Mouse (Mus musculus): Measurements from ENCODE around the gene Ifitm2. TPM values are rescaled to one million over a fixed set of nuclear protein-coding genes. Genes with fewer than 3 reads are reported as not detected.

Gene Ifitm2
- polyA plus RNA-seq, 1 experiment from 2014 or later, result 176 TPM

GRCm38 (mm10) chr7:140960026-140960425 lies 4.2 kb upstream of the Ifitm2 start:
- no peak for DNase-seq
- Histone ChIP-seq H3K4me3 (replicated peaks; ENCODE audit: low read depth, low read length) (no peak overlapping the region), H3K9me3 (ENCODE audit: control insufficient read depth, low read length) (no peaks in the 10 kb centered on the region), H3K4me1 (ENCODE audit: control insufficient read depth, insufficient read depth, low read length) (peaks cover 9% of the 10 kb centered on the region; the same call in 1 of the 2 replicates), H3K36me3 (ENCODE audit: control insufficient read depth, insufficient read depth, low read length) (no peaks in the 10 kb centered on the region), H3K27me3 (ENCODE audit: control insufficient read depth, insufficient read depth, low read length) (no peaks in the 10 kb centered on the region), H3K4me2 (ENCODE audit: low read length) (no peak overlapping the region), H3K9ac (replicated peaks; ENCODE audit: low read length) (no peak overlapping the region), H3K27ac (replicated peaks; ENCODE audit: low read depth, low read length) (no peak overlapping the region)
- ATAC-seq (ENCODE audit: low FRiP score, low TSS enrichment), result no peak
- 61% methylated on average over 5 of the region's 5 CpGs for WGBS

- DNase-seq, result peak; percentile 72
- Histone ChIP-seq H3K4me3 (replicated peaks; ENCODE audit: low read depth, low read length) (no peak overlapping the region), H3K27me3 (ENCODE audit: control insufficient read depth, insufficient read depth, low read length) (no peaks in the 10 kb centered on the region), H3K9ac (replicated peaks; ENCODE audit: low read length) (no peak overlapping the region), H3K36me3 (ENCODE audit: control insufficient read depth, insufficient read depth, low read length) (no peaks in the 10 kb centered on the region), H3K4me1 (ENCODE audit: control insufficient read depth, insufficient read depth, low read length) (peaks cover 9% of the 10 kb centered on the region; the same call in 1 of the 2 replicates), H3K4me2 (ENCODE audit: low read length) (no peak overlapping the region), H3K27ac (replicated peaks; ENCODE audit: low read depth, low read length) (no peak overlapping the region; the same call in 1 of the 2 replicates), H3K9me3 (ENCODE audit: control insufficient read depth, low read length) (no peaks in the 10 kb centered on the region)
- ATAC-seq (ENCODE audit: low FRiP score, low TSS enrichment), result no peak
- WGBS, result 4% methylated on average over 9 of the region's 9 CpGs
Measured at GRCm38 (mm10) chr7:140959181-140959901, 3.6 kb upstream of the Ifitm2 start.

GRCm38 (mm10) chr7:140956556-140956869 lies 726 bp upstream of the Ifitm2 start:
- WGBS, result 66% methylated on average over 6 of the region's 6 CpGs
- no peak overlapping the region for H3K4me2 ChIP-seq (ENCODE audit: low read length)
- no peaks in the 10 kb centered on the region for H3K9me3 ChIP-seq (ENCODE audit: control insufficient read depth, low read length)
- no peak overlapping the region for H3K4me3 ChIP-seq (replicated peaks; ENCODE audit: low read depth, low read length)
- no peak overlapping the region for H3K27ac ChIP-seq (replicated peaks; ENCODE audit: low read depth, low read length)
- no peaks in the 10 kb centered on the region for H3K27me3 ChIP-seq (ENCODE audit: control insufficient read depth, insufficient read depth, low read length)
- peaks cover 9% of the 10 kb centered on the region; the same call in 1 of the 2 replicates for H3K4me1 ChIP-seq (ENCODE audit: control insufficient read depth, insufficient read depth, low read length)
- DNase-seq (no peak), ATAC-seq (ENCODE audit: low FRiP score, low TSS enrichment) (no peak)
- no peaks in the 10 kb centered on the region for H3K36me3 ChIP-seq (ENCODE audit: control insufficient read depth, insufficient read depth, low read length)
- no peak overlapping the region for H3K9ac ChIP-seq (replicated peaks; ENCODE audit: low read length)

- H3K27me3 ChIP-seq (ENCODE audit: control insufficient read depth, insufficient read depth, low read length), result no peaks in the 10 kb centered on the region
- WGBS, result 14% methylated on average over 17 of the region's 17 CpGs
- H3K9ac ChIP-seq (replicated peaks; ENCODE audit: low read length), result peak overlapping the region; percentile 36; the same call in 1 of the 2 replicates
- H3K27ac ChIP-seq (replicated peaks; ENCODE audit: low read depth, low read length), result no peak overlapping the region
- H3K4me3 ChIP-seq (replicated peaks; ENCODE audit: low read depth, low read length), result peak overlapping the region; percentile 29
- no peaks in the 10 kb centered on the region for H3K9me3 ChIP-seq (ENCODE audit: control insufficient read depth, low read length)
- DNase-seq, result peak; percentile 58
- H3K36me3 ChIP-seq (ENCODE audit: control insufficient read depth, insufficient read depth, low read length), result no peaks in the 10 kb centered on the region
- peak overlapping the region; percentile 52 for H3K4me2 ChIP-seq (ENCODE audit: low read length)
- peaks cover 9% of the 10 kb centered on the region for H3K4me1 ChIP-seq (ENCODE audit: control insufficient read depth, insufficient read depth, low read length)
- ATAC-seq (ENCODE audit: low FRiP score, low TSS enrichment), result no peak
Measured at GRCm38 (mm10) chr7:140955342-140955741, 445 bp downstream of the Ifitm2 start.

GRCm38 (mm10) chr7:140954733-140955071 lies 1.1 kb downstream of the Ifitm2 start:
- Histone ChIP-seq H3K27me3 (ENCODE audit: control insufficient read depth, insufficient read depth, low read length) (no peaks in the 10 kb centered on the region), H3K4me1 (ENCODE audit: control insufficient read depth, insufficient read depth, low read length) (peaks cover 9% of the 10 kb centered on the region), H3K9ac (replicated peaks; ENCODE audit: low read length) (no peak overlapping the region), H3K27ac (replicated peaks; ENCODE audit: low read depth, low read length) (no peak overlapping the region), H3K4me2 (ENCODE audit: low read length) (peak overlapping the region; percentile 52), H3K4me3 (replicated peaks; ENCODE audit: low read depth, low read length) (no peak overlapping the region), H3K9me3 (ENCODE audit: control insufficient read depth, low read length) (no peaks in the 10 kb centered on the region), H3K36me3 (ENCODE audit: control insufficient read depth, insufficient read depth, low read length) (no peaks in the 10 kb centered on the region)
- 8% methylated on average over 9 of the region's 9 CpGs for WGBS
- DNase-seq (no peak), ATAC-seq (ENCODE audit: low FRiP score, low TSS enrichment) (no peak)

GRCm38 (mm10) chr7:140953800-140954732 lies 1.7 kb downstream of the Ifitm2 start:
- H3K9me3 ChIP-seq (ENCODE audit: control insufficient read depth, low read length), result no peaks in the 10 kb centered on the region
- H3K4me1 ChIP-seq (ENCODE audit: control insufficient read depth, insufficient read depth, low read length), result peaks cover 4% of the 10 kb centered on the region
- H3K9ac ChIP-seq (replicated peaks; ENCODE audit: low read length), result no peak overlapping the region
- H3K36me3 ChIP-seq (ENCODE audit: control insufficient read depth, insufficient read depth, low read length), result no peaks in the 10 kb centered on the region
- WGBS, result 65% methylated on average over 15 of the region's 15 CpGs
- ATAC-seq (ENCODE audit: low FRiP score, low TSS enrichment) (no peak), DNase-seq (no peak)
- no peak overlapping the region for H3K4me3 ChIP-seq (replicated peaks; ENCODE audit: low read depth, low read length)
- no peak overlapping the region for H3K27ac ChIP-seq (replicated peaks; ENCODE audit: low read depth, low read length)
- H3K4me2 ChIP-seq (ENCODE audit: low read length), result peak overlapping the region; percentile 52
- H3K27me3 ChIP-seq (ENCODE audit: control insufficient read depth, insufficient read depth, low read length), result no peaks in the 10 kb centered on the region

- Histone ChIP-seq H3K4me3 (replicated peaks; ENCODE audit: low read depth, low read length) (no peak overlapping the region), H3K27ac (replicated peaks; ENCODE audit: low read depth, low read length) (no peak overlapping the region), H3K4me2 (ENCODE audit: low read length) (no peak overlapping the region), H3K9ac (replicated peaks; ENCODE audit: low read length) (no peak overlapping the region), H3K36me3 (ENCODE audit: control insufficient read depth, insufficient read depth, low read length) (no peaks in the 10 kb centered on the region), H3K9me3 (ENCODE audit: control insufficient read depth, low read length) (no peaks in the 10 kb centered on the region), H3K27me3 (ENCODE audit: control insufficient read depth, insufficient read depth, low read length) (no peaks in the 10 kb centered on the region), H3K4me1 (ENCODE audit: control insufficient read depth, insufficient read depth, low read length) (peaks cover 4% of the 10 kb centered on the region; the same call in 1 of the 2 replicates)
- WGBS, result 85% methylated on average over 11 of the region's 11 CpGs
- DNase-seq, result no peak
- no peak for ATAC-seq (ENCODE audit: low FRiP score, low TSS enrichment)
Measured at GRCm38 (mm10) chr7:140953133-140953532, 2.7 kb downstream of the Ifitm2 start.

GRCm38 (mm10) chr7:140952441-140952840 lies 3.3 kb downstream of the Ifitm2 start:
- Histone ChIP-seq H3K27ac (replicated peaks; ENCODE audit: low read depth, low read length) (no peak overlapping the region), H3K36me3 (ENCODE audit: control insufficient read depth, insufficient read depth, low read length) (no peaks in the 10 kb centered on the region), H3K9me3 (ENCODE audit: control insufficient read depth, low read length) (no peaks in the 10 kb centered on the region), H3K27me3 (ENCODE audit: control insufficient read depth, insufficient read depth, low read length) (no peaks in the 10 kb centered on the region), H3K9ac (replicated peaks; ENCODE audit: low read length) (no peak overlapping the region), H3K4me2 (ENCODE audit: low read length) (no peak overlapping the region), H3K4me3 (replicated peaks; ENCODE audit: low read depth, low read length) (no peak overlapping the region), H3K4me1 (ENCODE audit: control insufficient read depth, insufficient read depth, low read length) (peaks cover 4% of the 10 kb centered on the region; the same call in 1 of the 2 replicates)
- no peak for ATAC-seq (ENCODE audit: low FRiP score, low TSS enrichment)
- DNase-seq, result no peak
- 91% methylated on average over 7 of the region's 7 CpGs for WGBS
